Mouse (Mus musculus): Measurements from ENCODE around the gene Shc2. TPM values are rescaled to one million over a fixed set of nuclear protein-coding genes. Genes with fewer than 3 reads are reported as not detected.

Shc2 gene
- polyA plus RNA-seq, 1 experiment from 2014 or later, result 0.04 TPM

DNA sequence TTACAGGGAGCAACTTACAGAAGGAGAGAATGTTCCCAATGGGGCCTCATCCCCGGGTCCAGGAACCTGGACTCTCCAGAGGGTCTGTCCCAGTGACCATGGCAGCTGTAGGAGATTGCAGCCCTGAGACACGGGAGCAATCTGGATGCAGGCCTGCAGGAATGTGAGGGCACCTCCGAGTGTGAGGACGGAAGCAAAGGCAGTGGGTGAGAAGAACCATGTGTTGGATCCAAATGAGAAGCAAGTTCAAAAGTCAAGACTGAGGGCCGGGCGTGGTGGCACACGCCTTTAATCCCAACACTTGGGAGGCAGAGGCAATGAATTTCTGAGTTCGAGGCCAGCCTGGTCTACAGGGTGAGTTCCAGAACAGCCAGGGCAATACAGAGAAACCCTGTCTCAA is 56.2 kb downstream of the Shc2 start:
- DNase-seq (ENCODE audit: low read depth, low spot score), result no peak
- peaks cover 24% of the 10 kb centered on the region for H3K27me3 ChIP-seq
- in situ Hi-C loops (cut with MboI; ENCODE audit: low pct_unique_long_range_greater_than_20kb), result no loop called here
- POLR2A ChIA-PET, result no interaction called here
- no peak for TF ChIP-seq CTCF (IDR thresholded peaks at IDR 0.05)
- no peak for ATAC-seq
- CTCF ChIA-PET, result interaction anchor here (1.1 kb wide), 1 partner anchor 14 kb away, joined by 4 read pairs; no protein-coding TSS in a partner anchor

DNA sequence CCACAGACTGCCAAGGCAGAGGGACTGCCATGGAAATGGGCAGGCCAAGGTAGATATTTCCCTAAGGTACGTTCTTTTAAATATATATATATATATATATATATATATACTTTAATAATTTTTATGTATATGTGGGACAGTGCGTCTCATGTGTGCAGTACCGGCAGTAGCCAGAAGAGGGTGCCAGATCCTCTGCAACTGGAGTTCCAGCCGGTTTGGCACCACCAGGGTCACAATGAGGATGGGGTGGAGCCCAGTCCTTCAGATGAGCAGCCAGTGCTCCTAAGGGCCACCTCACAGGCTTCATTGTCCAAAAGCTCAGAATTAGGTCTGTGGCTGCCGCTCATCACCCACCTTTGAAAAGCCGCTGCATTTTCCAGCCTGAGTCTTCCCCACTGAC is 56.9 kb downstream of the Shc2 start:
- ATAC-seq (no peak), DNase-seq (ENCODE audit: low read depth, low spot score) (no peak)
- ChIA-PET POLR2A (no interaction called here), CTCF (interaction anchor here (1.1 kb wide), 1 partner anchor 15 kb away, joined by 4 read pairs; no protein-coding TSS in a partner anchor)
- H3K27me3 ChIP-seq, result peaks cover 22% of the 10 kb centered on the region
- in situ Hi-C loops (cut with MboI; ENCODE audit: low pct_unique_long_range_greater_than_20kb), result no loop called here
- TF ChIP-seq CTCF (IDR thresholded peaks at IDR 0.05), result no peak

DNA sequence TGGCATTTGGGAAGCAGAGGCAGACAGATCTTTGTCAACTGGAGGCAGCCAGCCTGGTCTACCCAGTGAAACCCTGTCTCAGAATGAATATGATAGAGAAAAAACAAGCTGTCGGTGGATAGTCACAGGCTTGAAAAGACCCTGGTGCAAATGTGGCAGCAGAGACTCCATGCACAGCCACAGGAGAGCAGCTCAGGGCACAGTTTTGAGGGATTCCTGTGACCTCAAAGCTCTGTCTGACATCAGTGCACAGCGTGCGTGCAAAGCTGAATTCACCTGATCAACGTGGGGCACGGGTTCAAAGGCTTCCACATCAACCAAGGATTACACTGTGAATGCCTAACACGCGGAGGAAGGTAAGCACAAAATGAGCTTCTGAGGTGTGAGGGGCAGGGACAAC is 57.4 kb downstream of the Shc2 start:
- no peak for TF ChIP-seq CTCF (IDR thresholded peaks at IDR 0.05)
- ChIA-PET CTCF (interaction anchor here (1.1 kb wide), 1 partner anchor 15 kb away, joined by 4 read pairs; no protein-coding TSS in a partner anchor), POLR2A (no interaction called here)
- in situ Hi-C loops (cut with MboI; ENCODE audit: low pct_unique_long_range_greater_than_20kb), result no loop called here
- DNase-seq (ENCODE audit: low read depth, low spot score) (no peak), ATAC-seq (no peak)
- peaks cover 20% of the 10 kb centered on the region for H3K27me3 ChIP-seq

DNA sequence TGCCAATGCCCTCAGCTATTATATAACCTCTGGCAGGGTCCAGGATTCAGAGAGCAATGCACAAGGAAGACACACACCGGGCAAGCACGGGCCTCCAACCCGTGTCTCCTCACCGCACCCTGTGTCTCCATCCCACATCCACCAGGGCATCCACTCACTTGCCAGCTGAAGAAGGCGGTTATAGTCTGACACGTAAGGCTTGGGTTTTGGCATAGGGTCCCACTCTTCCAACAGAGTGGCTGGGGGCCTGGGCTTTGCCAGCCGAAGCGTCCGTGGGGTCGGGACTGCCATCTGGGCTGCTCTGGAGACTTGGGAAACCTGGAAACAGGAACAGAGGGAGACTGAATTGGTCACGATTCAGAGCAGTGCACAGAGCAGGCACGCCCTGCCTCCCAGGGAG is 57.9 kb downstream of the Shc2 start:
- no peak for TF ChIP-seq CTCF (IDR thresholded peaks at IDR 0.05)
- in situ Hi-C loops (cut with MboI; ENCODE audit: low pct_unique_long_range_greater_than_20kb), result no loop called here
- ATAC-seq (no peak), DNase-seq (ENCODE audit: low read depth, low spot score) (no peak)
- CTCF ChIA-PET, result no interaction called here
- POLR2A ChIA-PET, result no interaction called here
- H3K27me3 ChIP-seq, result peaks cover 17% of the 10 kb centered on the region

DNA sequence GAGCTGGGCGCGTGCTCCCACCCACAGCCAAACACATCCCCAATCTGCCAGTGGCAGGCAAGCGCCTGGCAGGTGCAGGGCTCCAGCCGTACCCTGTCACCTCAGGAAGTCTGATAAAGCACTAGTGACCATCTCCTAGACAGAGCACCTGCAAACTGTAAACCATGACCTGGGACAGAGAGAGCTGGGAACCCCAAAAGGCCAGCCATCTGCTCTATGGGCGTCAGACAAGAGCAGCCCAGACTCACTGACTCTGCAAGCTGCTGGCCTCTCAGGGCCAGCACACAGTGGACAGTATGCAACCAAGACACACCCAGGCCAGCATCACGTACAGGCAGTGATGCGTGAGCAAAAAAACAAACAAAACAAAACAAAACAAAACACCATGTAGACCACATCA is 58.8 kb downstream of the Shc2 start:
- no peak for TF ChIP-seq CTCF (IDR thresholded peaks at IDR 0.05)
- CTCF ChIA-PET, result no interaction called here
- DNase-seq (ENCODE audit: low read depth, low spot score) (no peak), ATAC-seq (no peak)
- in situ Hi-C loops (cut with MboI; ENCODE audit: low pct_unique_long_range_greater_than_20kb), result no loop called here
- POLR2A ChIA-PET, result no interaction called here
- peaks cover 17% of the 10 kb centered on the region for H3K27me3 ChIP-seq

DNA sequence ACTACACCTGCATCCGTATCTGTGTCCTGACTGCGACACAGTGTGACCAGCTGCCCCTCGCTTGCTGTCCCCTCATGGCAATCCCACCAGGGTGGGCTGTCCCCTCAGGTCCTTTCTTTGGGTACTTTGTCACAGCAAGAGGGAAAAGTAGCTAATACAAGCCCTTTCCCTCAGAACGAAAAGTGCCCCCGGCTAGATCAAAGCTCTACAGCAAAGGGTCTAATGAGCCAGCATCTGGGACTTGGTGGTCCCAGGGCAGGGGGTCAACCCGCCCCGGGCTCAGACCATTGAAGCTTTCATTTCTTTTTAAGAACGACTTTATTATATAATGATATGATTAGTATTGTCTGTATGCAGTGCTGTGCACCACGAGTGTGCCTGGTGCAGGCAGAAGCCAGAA is 59.4 kb downstream of the Shc2 start:
- CTCF ChIA-PET, result no interaction called here
- ATAC-seq (no peak), DNase-seq (ENCODE audit: low read depth, low spot score) (no peak)
- H3K27me3 ChIP-seq, result peaks cover 17% of the 10 kb centered on the region
- no peak for TF ChIP-seq CTCF (IDR thresholded peaks at IDR 0.05)
- in situ Hi-C loops (cut with MboI; ENCODE audit: low pct_unique_long_range_greater_than_20kb), result no loop called here
- POLR2A ChIA-PET, result no interaction called here

DNA sequence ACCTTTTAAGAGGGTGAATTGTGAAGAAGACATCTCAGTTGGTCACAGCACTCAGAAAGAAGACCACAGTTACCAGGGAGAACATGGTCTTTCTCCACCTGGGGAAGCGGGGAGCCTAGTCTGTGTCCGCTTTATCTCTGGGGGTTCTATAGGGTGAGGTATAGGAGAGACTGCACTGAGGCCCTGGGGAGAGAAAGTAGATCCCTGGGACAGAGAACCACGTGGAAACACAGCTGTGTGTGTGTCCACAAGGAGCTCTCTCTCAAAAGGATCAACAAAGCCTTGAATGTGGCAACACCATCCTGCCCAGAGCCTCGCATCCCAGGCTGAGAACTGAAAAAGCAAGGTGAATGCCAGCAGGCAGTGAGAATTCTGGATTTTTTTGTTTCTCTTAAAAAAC is 60.3 kb downstream of the Shc2 start:
- ATAC-seq (no peak), DNase-seq (ENCODE audit: low read depth, low spot score) (no peak)
- ChIA-PET CTCF (no interaction called here), POLR2A (no interaction called here)
- in situ Hi-C loops (cut with MboI; ENCODE audit: low pct_unique_long_range_greater_than_20kb), result no loop called here
- TF ChIP-seq CTCF (IDR thresholded peaks at IDR 0.05), result no peak
- H3K27me3 ChIP-seq, result peaks cover 17% of the 10 kb centered on the region

DNA sequence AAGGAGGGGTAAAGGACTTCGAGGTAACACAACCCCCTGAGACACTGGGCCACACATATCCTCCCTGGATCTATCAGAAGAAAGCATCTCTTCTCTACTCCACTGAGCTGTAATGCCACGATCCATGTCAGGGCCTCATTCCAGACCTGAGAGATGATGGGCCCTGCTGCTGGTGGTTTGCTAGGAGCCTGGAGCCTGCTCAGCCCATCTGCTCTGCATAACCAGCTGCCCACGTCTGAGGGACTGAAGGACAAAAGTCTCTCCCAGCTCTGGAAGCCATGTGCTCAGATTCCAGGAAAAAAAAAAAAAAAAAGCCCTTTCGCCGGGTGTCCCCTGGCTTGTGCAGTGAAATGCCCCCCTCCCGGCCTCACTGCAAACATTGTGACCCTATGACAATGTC is 62.0 kb downstream of the Shc2 start:
- in situ Hi-C loops (cut with MboI; ENCODE audit: low pct_unique_long_range_greater_than_20kb), result no loop called here
- TF ChIP-seq CTCF (IDR thresholded peaks at IDR 0.05), result no peak
- H3K27me3 ChIP-seq, result peaks cover 17% of the 10 kb centered on the region
- ATAC-seq (no peak), DNase-seq (ENCODE audit: low read depth, low spot score) (no peak)
- ChIA-PET CTCF (no interaction called here), POLR2A (no interaction called here)

DNA sequence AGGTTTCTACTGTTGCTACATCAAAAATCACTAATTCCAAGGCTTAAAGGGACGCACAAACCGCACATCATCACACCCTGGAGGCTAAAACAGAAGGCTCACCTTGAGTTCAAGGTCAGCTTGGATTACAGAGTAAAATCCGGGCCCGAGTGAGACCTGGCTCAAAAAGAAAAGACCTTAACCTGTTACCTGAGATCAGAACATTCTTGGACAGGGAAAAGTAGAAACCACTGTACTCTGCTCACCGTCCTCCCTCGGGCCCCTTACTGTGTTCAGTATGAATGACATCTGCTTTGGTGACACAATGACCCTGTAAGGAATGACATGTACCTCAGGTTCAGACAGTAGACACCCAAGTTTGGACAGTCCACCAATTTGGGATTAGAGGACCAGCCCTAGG is 62.9 kb downstream of the Shc2 start:
- no peak for ATAC-seq
- no peak for DNase-seq (ENCODE audit: low read depth, low spot score)
- no peak for TF ChIP-seq CTCF (IDR thresholded peaks at IDR 0.05)
- H3K27me3 ChIP-seq, result peaks cover 13% of the 10 kb centered on the region
- in situ Hi-C loops (cut with MboI; ENCODE audit: low pct_unique_long_range_greater_than_20kb), result no loop called here
- POLR2A ChIA-PET, result no interaction called here
- CTCF ChIA-PET, result no interaction called here

DNA sequence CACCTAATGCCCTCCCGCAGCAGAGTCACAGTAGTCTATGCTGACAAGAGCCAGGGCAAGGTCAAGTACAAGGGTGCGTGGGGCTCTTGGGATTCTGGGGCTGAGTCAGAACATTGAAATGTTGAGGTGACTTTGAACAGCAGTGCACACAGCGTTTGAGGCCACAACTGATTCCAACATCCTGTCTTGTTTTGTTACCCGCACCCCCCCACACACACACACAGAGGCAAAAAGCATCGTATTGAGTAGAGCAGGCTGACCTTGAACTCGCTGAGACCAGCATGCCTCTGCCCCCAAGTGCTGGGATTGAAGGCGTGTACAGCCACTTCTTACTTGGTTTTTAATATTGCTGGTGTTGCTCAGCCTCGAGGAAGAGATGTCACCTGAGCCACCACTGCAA is 63.4 kb downstream of the Shc2 start:
- in situ Hi-C loops (cut with MboI; ENCODE audit: low pct_unique_long_range_greater_than_20kb), result no loop called here
- ChIA-PET CTCF (no interaction called here), POLR2A (no interaction called here)
- H3K27me3 ChIP-seq, result peaks cover 9% of the 10 kb centered on the region
- ATAC-seq (no peak), DNase-seq (ENCODE audit: low read depth, low spot score) (no peak)
- no peak for TF ChIP-seq CTCF (IDR thresholded peaks at IDR 0.05)

DNA sequence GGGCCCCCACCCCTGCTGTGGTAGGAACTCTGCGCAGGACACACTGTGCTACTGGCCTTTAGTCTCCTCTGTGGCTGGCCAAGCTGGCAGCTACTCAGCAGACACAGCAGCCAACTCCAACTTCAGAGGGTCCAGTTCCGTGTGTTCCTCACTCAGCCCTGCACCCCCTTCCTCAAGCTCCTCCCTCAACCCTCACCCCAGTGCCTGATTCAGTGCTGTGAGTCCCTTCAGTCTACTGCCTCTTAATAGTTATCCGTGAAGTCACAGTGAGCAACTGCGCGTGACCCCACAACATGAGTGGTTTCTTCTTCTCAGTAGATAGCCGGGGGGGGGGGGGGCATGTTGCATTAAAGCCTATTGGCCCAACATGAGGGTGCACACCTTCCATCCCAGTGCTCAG is 64.1 kb downstream of the Shc2 start:
- no peak for ATAC-seq

DNA sequence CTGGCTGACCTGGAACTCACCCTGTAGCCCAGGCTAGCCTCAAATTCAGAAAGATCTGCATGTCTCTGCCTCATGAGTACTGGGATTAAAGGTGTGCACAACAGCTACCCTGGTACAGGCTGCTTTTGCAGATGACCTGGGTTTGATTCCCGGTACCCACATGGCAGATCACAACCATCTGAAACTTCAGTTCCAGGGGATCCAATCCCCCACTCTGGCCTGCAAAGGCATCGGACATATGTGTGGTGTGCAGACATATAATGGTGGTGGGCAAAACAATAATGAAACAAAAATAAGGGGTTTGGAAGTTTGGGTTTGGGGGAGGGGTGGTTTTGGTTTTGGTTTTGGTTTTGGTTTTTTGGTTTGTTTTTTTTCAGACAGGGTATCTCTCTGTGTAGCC is 66.4 kb downstream of the Shc2 start:
- TF ChIP-seq CTCF (IDR thresholded peaks at IDR 0.05), result no peak
- ChIA-PET POLR2A (no interaction called here), CTCF (no interaction called here)
- in situ Hi-C loops (cut with MboI; ENCODE audit: low pct_unique_long_range_greater_than_20kb), result no loop called here
- H3K27me3 ChIP-seq, result no peaks in the 10 kb centered on the region
- no peak for ATAC-seq
- DNase-seq (ENCODE audit: low read depth, low spot score), result no peak

More for the DNA sequence above, 64.1 kb downstream of the Shc2 start:
- TF ChIP-seq CTCF (IDR thresholded peaks at IDR 0.05), result no peak
- H3K27me3 ChIP-seq, result peaks cover 5% of the 10 kb centered on the region
- ChIA-PET CTCF (no interaction called here), POLR2A (no interaction called here)
- no peak for DNase-seq (ENCODE audit: low read depth, low spot score)
- in situ Hi-C loops (cut with MboI; ENCODE audit: low pct_unique_long_range_greater_than_20kb), result no loop called here

Measured in Patski (cell line).